Mouse (Mus musculus) spleen, adult 12 weeks (tissue): ENCODE measurements around the gene Smc1b.

ENCODE experiments used
- DNase-seq: peaks from one replicate; pipeline ENCODE4 v3.0.0; 2022; ENCODE audit warnings: low spot score

The Smc1b gene

DNA sequence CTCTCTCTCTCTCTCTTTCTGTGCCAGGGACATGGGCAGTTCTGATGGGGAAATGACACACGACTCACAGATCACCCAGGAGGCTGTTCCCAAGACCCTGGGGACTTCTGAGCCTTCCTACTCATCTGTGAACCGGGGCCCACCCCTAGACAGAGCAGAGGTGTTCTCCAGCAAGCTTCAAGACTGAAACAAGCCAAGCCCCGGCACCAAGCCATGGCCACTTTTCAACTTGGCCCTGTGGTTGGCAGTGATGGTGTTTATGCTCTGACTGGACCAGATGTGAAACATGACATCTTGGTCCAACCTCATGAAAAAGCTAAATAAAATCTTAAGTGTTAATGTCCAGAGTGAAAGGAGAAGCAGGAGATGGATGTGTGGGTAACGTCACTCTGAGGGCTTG lies 109.6 kb downstream of the Smc1b start:
- no peak for DNase-seq

DNA sequence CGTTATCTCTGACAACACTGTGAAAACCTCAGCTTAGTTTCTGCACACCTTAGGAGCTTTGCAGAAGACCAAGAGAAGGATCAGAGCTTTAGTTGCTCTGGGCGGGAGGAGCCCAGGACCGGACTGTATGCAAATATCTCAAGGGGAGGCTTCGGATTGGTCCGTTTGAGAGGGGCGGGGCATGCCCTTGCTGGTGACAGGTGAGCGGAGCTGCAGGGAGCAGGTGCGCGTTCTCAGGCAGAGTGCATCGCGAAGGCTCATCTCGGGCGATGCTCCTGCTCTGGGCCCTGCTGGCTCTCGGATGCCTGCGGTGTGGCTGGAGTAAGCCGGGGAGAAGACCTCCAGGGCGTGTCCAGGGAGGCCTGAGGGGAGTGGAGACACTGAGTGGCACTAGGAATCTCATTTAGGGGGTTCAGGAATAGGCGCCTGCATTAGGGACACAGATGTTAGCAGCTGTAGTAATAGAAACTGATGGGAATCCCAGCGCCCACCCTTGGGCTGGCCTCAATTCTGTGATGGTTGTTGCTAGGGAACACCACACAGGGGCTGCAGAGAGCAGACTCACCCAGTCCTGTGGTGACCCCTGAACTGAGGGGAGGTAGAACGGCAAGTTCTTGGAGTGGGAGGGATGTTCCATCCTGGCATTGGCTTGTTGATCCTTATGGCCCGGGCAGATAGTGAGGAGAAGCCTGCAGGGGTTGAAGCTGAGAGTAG lies 114.7 kb downstream of the Smc1b start, which contains the start of gene Upk3a:
Gene Upk3a, plus strand, starts transcription at position 191 of the 714 bp plus-strand sequence.
- no peak for DNase-seq

DNA sequence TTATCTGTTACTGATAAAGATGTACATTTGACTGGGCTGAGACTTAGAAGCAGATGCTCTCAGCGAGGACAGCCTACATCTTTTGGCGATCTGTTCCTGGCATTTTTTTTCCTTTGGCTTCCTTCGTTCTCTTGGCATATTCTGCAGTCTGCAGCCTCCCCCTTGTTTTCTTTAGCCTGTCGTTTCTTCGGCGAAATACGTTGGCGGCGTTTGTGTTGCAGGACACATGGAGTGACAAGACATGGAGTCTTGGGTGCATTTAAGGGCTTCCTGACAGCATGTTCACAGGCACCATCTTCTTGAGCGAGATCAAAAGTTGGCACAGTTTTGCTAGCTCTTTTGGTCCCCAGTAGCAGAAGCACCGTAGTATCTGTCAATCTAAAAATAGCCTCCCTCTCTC lies 116.0 kb downstream of the Smc1b start:
- DNase-seq: no peak
